In genomic region chr19:53800365-53800999, GRCm38 (mm10) we compare ENCODE assay signal across 1 mouse cellular context.
A peak's percentile ranks its signal among the peaks of the same experiment; 100 is the strongest.
TF ChIP-seq lines count a peak whose summit lies in the region.

No protein-coding gene starts in this region.

TF ChIP-seq in MEL, 35 proteins besides CTCF, POLR2A, EP300 and RAD21 (continued from another document):
- TF ChIP-seq ZNF384 (IDR thresholded peaks at IDR 0.05; ENCODE audit: low read depth, low read length) (no peak), TAL1 (IDR thresholded peaks at IDR 0.05; ENCODE audit: low read length) (no peak; the same call in 1 of the 2 replicates), ETS1 (IDR thresholded peaks at IDR 0.05; ENCODE audit: low read depth, low read length) (peak; percentile 99), MYB (IDR thresholded peaks at IDR 0.05; ENCODE audit: low read depth, low read length) (no peak), SIN3A (IDR thresholded peaks at IDR 0.05; ENCODE audit: low read length) (peak; percentile 50), HCFC1 (IDR thresholded peaks at IDR 0.05; ENCODE audit: low read depth, low read length) (peak; percentile 56; the same call in 1 of the 2 replicates), USF2 (IDR thresholded peaks at IDR 0.05; ENCODE audit: borderline replicate concordance in 1 of 2, insufficient read depth in 1 of 2, low read depth in 1 of 2, low read length in 2 of 2) (no peak), TCF12 (IDR thresholded peaks at IDR 0.05; ENCODE audit: low read depth, low read length) (peak; percentile 51; the same call in 1 of the 2 replicates), JUND (IDR thresholded peaks at IDR 0.05; ENCODE audit: low read depth, low read length) (peak; percentile 93; the same call in 1 of the 2 replicates), RCOR1 (IDR thresholded peaks at IDR 0.05; ENCODE audit: low read depth, low read length) (no peak; the same call in 1 of the 2 replicates), TBP (IDR thresholded peaks at IDR 0.05; ENCODE audit: low read depth, low read length) (peak; percentile 59; the same call in 1 of the 2 replicates), MXI1 (IDR thresholded peaks at IDR 0.05; ENCODE audit: low read depth, low read length) (no peak; the same call in 1 of the 2 replicates), ZKSCAN1 (IDR thresholded peaks at IDR 0.05; ENCODE audit: low read depth, low read length) (peak; percentile 45; the same call in 1 of the 2 replicates), BHLHE40 (IDR thresholded peaks at IDR 0.05; ENCODE audit: borderline replicate concordance, low read depth, low read length) (peak; percentile 94), GATA1 (IDR thresholded peaks at IDR 0.05; ENCODE audit: low read depth, low read length) (peak; percentile 90), MEF2A (IDR thresholded peaks at IDR 0.05; ENCODE audit: extremely low read depth, insufficient replicate concordance, low read depth, low read length, poor library complexity, severe bottlenecking) (no peak)
